Mouse (Mus musculus) adrenal gland, adult (tissue): ENCODE results near the gene Tatdn2.
"Not testable (repeated sequence)": the region's sequence is repeated elsewhere in the genome, so short reads cannot be mapped to it uniquely, and the experiment has no call there.

Experiments used
- DNase-seq, 2 experiments: peaks; one replicate each; pipeline ENCODE4 v3.0.0; 2022 to 2023; ENCODE audit warnings: low spot score in 1 of 2; ENCODE audit not compliant: inconsistent age in 2 of 2

The Tatdn2 gene

DNA sequence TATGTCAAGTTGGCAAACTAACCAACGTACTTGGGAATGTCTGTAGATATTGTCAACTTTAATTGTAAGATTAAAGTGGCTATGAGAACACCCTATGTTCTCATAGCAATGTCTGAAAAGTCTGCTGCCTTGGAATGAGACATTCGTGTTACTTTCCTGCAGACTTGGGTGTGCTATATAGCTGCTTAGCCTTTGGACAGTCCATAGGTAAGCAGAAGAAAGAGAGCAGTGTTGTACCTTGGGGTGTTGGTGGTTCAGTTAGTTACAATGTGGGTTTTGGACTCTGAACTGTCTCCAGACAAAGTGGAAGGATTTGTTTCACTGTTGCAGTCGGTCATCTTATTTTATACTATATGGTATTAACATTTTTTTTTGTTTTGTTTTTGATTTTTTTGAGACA, 15.9 kb downstream of the Tatdn2 start:
- no peak for DNase-seq

DNA sequence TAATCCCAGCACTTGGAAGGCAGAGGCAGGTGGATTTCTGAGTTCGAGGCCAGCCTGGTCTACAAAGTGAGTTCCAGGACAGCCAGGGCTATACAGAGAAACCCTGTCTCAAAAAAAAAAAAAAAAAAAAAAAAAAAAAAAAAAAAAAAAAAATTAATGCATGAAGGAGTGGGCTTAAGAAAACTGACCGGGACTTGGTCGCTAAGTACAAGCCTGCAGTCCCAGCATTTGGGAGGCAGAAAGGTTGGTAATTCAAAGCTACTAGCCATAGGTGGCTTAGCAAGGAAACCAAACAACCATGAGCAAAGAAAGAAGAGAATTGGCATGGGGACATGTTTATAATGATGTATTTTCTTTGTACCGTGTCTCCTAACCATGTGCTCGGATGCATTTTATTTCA, 16.5 kb downstream of the Tatdn2 start:
- DNase-seq: not testable (repeated sequence)

DNA sequence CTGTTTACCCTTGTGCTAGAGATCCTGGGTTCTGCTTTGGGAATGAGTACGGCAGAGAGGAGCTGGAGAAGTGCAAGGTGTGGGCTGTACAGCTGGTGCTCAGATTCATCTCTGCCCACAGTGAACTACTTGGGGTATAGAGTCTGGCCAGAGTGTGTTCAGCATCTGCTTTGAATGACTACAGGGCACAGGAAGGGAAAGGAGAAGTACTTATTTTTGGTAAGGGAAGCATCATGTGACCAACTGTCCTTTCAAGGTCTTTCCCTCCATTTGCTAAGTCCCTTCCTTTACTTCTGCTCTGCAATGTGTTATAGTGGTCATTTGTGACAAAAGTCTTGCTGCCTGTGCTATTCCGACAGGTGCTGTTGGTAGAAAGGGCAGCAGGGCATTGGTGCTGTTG, 17.4 kb downstream of the Tatdn2 start:
- DNase-seq: no peak

DNA sequence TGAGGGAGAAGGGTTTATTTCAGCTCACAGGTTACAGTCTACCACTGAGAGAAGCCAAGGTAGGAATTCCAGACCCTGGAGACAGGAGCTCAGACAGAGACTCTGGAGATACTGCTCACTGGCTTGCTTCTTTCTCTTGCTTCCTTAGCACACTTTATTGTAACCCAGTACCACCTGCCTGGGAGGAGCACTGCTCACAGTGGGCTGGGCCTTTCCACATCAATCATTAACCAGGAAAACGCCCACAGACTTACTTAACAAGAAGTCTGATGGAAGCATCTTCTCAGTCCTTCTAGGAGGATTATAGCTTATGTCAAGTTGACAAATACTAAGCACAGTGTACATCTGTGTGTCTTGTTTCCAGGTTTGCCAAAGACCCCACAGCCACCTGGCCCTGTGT, 17.9 kb downstream of the Tatdn2 start:
- DNase-seq: no peak

DNA sequence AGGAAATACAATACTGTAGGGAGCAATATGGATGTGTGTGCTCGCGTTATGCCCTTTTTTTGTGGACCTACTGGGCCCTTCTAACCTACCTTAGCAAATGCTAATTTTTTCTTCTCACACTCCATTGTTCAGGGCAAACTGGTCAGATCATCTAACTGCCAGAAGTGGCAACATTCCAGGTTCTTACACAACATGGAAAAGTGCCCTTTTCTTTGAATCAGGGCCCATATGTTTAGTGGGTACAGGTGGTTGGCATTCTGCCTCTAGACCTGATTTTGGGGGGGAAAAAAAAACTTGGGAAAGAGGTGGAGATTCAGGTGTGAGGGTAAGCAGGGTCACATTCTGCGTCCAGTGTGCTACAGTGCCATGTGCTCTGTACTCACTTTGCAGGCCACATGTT, 20.7 kb downstream of the Tatdn2 start:
- peak in 1 of 2 experiments; percentile 68 for DNase-seq

DNA sequence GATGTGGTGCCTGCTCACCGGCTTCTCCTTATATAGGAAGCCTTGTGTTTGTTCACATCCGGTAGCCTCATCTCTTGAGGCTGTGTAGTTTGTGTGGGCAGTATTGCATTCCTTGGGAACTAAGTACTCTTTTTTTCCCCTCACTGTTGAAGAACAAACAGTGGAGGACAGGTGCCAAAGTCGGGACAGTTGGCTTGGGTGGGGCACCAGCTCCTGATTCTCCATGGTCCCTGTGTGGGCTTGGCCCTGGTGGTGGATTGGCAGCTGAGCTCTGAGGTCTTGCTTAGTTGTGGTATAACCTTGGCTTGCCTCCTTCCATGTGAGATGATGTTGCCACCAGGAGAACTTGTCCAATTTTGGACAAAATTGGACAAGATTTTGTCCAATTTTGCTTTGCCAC, 23.0 kb downstream of the Tatdn2 start, which contains the start of gene Ghrl:
Gene Ghrl, minus strand, starts transcription at position 3 of the 400 bp plus-strand sequence.
- DNase-seq: no peak

DNA sequence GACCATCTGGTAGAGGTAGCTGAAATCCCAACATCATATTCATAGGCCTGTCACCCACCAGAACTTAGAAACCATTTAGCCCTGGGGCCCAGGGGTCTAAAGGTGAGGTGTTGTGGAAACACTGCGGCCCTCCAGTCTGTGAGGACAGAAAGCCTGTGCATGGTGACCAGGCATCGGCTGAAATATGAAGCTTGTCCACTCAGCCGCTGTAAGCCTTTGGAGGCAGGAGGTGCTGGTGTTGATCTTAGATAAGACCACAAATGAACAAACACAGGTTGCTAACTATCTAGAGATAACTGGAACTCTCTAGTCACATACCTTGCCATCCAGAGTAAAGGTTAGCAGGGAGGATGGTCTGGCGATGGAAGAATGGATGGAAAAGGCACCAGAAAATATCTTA, 24.2 kb downstream of the Tatdn2 start:
- no peak for DNase-seq

DNA sequence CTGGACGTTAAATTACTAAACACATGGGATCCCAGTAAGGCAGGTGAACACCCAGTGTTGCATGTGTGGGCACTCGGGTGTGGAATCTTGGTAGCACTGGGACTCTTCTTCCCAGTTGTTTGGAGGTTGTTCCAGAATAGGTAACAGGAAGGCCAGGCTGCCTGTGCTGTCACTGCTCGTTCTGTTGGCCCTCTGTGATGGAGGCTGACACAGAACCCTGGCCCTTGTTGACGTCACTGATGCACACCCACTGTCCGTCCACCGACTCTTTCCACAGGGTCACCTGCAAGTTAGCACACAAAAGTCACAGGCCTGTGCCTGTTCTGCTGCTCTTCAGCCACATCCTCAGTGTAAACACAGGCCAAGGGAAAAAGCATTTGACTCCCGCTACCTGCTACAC, 31.3 kb downstream of the Tatdn2 start:
- no peak for DNase-seq

DNA sequence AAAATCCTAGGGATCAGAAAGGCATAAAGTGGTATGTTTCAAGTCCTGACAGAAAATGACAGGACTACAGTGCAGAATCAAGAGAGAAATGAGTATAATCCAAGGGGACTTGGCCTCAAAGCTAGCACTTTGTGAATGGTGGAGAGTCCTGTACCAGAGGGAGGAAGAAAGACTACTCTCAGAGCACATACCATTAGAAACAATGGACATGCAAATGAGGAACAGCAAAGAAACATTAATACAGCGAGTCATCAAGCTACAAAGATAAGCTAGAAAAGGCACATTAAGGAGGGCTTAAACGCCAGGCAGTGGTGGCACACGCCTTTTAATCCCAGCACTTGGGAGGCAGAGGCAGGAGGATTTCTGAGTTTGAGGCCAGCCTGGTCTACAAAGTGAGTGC, 34.4 kb downstream of the Tatdn2 start:
- DNase-seq: no peak

DNA sequence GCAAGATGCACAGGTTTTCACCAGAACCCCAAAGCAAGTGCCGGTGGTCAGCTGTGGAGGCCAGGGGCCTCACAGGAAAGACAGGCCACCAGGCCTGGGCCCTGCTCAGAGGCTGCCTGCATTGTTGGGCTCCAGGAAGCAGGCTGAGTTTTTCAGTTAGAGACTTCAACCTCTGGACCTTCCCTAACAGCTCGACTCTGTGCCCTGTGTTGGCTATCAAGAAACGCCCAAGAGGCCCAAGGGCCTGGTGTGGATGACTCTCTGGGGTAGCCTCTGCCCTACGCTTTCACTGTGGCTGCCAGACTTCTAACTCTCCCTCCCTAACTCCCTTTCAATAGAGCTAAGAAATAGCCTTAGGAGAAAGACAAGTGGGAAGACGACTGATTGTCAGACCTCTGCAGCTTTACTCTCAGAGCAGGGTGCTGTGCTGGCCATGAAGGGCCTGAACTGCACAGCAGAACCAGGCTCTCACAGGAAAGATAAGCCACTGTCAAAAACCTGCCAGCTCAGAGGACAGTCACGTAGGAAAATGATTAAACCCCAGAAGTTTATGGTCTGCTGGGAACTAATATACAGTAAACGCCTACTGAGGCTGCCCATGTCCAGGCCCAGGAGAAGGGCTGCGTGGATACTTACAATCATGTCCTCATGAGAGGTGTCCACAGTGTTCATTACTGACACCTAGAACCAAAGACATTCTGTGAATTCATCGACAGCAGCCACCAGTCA, 40.6 kb downstream of the Tatdn2 start:
- DNase-seq: no peak

DNA sequence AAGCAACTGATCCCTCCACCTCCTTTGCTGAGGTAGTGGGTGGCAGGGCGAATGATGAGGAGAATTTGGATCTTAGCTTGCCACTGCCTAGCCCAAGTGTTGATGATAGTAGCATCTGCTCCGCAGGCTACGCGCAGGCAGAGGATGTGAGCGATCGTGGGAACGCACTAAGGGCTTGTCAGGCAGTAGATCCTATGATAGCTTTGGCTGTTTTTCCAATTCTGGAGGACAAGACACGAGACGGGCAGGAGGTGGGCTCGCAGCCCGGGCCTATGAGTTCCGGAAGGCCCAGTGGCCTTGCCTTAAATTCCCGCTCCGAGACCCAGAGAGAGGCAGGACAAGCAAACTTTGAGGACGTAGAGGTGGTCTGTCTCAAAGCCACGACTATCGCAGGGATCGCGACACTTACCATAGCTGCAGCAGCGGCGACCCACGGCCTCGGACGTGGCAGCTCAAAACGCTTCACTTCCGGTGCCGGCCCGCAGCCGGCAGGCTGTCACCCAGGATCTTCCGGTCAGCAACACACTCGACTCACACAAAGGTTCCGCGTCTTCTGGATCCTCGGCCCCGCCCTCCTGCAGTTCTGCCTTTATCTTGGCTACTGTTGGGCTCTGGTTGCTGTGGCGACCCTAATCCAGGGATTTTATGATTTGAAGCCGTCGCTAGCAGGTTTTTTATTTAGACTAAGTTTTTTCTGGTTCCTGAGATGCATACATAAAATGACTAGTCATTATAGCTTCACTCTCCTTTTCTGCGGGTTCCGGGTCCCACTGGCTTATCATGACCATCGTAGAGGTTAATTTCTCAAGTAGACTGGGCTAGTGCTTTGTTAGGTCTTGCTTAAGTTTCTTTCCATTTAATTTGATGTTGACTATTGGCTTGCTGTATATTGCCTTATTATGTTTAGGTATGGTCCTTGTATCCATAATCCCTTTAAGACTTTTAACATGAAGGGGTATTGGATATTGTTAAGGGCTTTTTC, 43.7 kb downstream of the Tatdn2 start, which contains the start of gene Sec13:
Gene Sec13, minus strand, starts transcription at position 508 of the 982 bp plus-strand sequence.
- peak; percentile 87 to 95 for DNase-seq

DNA sequence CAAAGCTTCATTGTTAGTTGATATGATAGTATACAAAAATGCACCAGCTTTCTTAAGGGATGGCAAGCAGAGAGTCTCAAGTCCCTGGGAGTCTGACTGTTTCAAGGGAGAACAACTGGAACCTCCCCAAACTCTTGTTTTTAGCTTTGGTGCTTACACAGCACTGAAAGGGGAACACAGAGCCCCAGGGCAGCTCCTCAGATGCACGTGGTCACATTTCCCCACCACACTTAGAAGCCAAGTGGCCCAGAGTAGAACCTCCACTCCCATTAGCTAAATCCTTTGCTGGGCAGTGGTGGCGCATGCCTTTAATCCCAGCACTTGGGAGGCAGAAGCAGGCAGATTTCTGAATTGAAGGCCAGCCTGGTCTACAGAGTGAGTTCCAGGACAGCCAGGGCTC, 44.6 kb downstream of the Tatdn2 start:
- DNase-seq: no peak

DNA sequence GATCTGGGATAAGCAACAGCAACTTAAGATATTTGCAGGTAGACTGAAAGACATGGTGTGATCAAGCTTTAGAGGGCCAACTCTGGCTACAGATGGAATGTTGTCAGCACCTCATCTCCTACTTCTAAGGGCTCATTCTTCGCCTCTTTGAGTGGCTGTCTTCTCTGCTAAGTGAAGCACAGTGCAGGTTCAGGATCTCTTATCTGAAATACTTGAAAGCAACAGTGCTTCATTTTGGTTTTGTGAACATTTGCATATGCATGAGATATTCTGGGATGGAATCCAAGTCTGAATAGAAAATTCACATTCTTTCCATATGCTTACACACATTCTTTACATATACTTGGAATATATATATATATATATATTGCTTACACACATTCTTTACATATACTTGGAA, 45.5 kb downstream of the Tatdn2 start:
- DNase-seq: no peak

DNA sequence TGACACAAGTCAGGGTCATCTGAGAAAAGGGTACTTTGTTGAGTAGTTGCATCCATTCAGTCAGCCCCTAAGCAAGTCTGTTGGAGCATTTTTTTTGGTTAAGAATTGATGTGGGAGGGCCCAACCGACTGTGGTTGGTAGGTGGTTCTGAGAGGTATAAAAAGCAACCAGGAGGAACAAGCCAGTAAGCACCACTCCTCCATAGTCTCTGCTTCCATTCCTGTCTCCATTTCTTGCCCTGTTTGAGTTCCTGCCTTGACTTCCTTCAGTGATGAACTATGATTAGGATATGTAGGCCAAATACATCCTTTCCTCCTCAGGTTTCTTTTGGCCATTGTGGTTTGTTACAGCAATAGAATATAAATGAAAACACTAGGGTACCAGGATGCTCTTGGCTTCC, 46.3 kb downstream of the Tatdn2 start:
- no peak for DNase-seq

DNA sequence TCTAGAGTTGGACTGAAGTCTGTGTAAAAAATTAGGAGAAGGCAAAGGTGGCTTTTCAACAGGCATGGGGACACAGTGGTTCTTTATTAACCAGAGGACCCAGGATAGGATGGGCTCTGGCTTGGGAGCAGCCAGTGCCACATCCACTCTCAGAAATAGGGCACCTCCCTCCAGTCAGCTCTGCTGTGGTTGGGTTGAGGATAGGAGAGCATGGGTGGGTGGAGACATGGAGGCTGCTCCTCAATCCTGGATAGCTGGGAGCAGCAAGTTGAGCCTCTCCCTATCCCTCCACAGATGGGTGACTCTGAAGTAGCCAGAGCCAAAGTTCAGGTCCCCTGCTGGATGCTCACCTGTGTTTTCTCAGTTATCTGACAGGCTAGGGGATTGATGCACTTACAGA, 48.3 kb downstream of the Tatdn2 start:
- DNase-seq: no peak

DNA sequence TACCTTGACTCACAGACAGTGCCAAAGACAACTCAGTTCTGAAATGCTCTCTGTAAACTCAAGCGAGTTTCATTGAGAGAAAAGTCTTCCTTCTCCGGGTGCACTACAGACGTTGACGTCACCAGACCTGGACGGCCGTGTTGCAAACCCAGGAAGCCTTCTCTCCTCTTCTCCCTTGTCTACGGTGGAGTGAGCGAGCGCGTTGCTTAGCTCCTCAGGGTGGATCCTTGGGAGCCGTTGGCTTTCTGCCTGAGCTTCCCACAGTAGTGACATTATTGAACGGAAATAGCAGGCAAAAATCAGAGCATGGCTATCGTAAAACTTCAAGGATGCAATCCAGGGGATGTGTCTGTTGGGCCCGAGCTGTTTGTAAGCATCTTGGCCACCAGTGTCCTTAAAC, 50.4 kb downstream of the Tatdn2 start:
- no peak for DNase-seq

DNA sequence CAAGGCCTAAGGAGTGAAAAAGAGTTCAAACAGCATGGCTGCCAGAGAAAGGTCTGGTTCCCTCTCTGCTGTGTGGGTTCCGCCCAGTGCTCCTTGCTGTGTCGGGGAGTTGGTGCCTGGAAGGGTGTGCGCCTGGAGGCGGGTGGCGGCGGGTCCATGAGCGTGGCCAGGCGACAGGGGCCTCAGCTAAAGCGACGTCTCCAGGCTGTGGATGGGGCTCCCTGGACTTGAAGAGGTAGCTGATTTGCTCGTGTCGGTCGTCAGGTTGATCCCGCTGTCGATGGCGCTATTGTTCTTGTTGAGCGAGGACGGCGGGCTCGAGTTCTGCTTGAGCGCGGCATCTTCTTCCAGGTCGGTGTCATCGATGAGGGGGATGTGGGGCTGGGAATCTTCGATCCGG, 51.5 kb downstream of the Tatdn2 start:
- no peak for DNase-seq

DNA sequence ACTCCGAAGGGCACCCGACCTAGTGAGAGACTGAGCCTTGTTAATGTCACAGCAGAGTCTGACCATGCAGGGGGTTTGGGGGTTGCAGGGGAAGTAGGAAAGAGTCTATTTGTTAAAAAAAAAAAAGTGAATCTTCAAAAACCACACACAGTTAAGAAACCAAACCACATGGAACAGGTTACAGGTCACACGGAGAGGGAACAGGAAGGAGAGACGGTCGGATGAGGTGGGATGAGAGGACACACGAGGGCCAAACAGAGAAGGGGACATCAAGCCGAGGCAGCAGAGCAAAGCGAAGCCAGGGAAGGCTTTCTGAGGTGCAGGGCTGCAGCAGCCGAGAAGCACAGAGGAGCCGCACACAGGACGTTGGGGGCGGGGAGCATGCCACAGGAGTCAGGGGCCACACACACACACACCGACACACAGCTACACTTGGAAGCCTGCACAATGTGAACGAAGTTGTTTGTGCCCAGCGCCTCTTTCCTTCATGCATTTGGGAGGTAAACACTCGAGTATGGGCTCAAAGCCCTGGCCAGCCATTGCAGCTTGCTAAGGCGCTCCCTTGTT, 52.4 kb downstream of the Tatdn2 start:
- no peak for DNase-seq
